Mouse (Mus musculus): Measurements from ENCODE around the gene Bri3bp.
A peak's percentile ranks its signal among the peaks of the same experiment; 100 is the strongest.

The Bri3bp gene

DNA sequence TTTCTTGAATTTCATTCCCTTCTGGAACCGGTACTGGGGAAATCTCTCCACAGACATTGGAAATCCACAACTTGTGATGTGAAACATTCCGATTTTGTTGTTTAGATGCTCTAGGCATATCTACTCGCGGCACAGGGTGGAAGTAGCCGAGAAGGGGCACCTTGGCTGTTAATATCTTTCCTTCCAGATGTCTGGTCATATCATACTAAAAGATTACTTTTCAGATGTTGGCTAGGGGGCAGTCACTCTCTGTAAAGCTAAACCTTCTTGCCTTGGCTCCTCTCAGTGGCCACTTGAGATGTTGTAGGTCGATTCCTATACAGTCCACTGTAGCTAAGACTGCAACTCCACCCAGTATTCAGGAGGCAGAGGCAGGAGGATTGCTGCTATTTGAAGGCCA lies 14.7 kb downstream of the Bri3bp start:
- no peak for DNase-seq (ENCODE audit: low read depth)

DNA sequence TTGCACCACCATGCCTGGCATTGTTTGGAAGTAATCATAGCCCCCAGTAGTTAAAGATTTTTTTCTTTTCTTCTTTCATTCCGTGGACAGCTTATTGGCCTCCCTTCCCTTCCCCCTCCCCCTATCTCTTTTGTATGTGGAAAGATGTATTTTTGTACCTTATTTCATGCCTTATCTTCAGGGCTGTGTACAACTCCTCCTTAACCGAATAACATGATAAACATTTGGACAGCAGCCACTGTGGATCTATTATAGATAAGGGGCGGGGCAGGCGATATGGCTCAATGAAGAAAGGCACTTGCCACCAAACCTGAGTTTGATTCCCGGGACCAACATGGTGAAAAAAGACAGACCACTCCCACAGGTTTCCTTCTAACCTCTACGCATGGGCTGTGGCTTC lies 16.2 kb downstream of the Bri3bp start:
- DNase-seq (ENCODE audit: low read depth) = no peak

DNA sequence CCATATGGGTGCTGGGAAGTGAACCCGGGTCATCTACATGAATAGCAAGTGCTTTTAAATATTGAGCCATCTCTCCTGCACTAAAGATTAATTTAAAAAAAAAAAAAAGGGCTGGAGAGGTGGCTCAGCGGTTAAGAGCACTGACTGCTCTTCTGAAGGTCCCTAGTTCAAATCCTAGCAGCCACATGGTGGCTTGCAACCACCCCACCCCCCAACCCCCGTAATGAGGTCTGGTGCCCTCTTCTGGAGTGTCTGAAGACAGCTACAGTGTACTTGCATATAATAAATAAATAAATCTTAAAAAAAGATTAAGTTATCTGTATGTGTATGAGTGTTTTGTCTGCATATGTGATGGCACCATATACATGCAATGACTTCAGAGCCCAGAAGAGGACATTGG lies 19.2 kb downstream of the Bri3bp start:
- peak; percentile 31 for DNase-seq (ENCODE audit: low read depth)

GRCm38 (mm10) chr5:125461868-125462445 lies 20.6 kb downstream of the Bri3bp start:
- peak; percentile 68 for DNase-seq (ENCODE audit: low read depth)

DNA sequence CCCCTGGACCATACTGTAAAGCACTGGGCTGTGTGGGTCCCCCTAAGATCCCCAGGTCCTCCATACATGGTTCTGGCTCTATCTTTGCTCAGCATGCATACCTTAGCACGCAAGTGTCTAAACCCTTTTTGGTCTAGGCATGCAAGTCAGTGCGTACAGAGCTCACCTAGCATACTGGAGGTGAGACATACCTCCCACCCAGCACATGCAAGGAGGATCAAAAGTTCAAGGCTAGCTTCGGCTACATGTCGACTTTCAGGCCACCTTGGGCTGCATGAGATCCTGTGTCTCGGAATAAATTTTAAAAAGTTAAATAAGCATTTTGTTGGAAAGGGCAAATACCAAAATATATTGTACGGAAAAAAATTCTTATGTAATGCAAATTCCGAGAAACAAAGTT lies 23.8 kb downstream of the Bri3bp start:
- DNase-seq (ENCODE audit: low read depth) = no peak

DNA sequence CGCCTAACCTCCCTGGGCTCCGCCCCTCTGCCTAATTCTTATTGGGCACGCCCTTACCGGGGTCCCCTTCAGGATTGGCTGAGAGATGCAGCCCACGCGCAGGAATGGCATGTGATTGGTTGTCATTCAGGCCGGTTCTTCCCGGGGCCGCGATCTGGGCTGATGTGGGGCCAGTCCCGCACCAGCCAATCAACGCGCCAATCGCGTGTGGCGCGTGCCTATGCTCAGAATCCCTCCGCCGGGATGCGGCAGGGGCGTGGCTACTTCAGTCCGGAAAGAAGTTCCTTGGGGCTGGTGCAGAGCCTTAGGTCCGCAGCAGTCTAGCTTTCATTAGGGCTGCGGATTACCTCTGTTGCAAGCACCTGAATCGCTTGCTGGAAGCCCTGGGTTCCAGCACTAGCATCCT lies 24.3 kb downstream of the Bri3bp start:
- DNase-seq (ENCODE audit: low read depth) = peak; percentile 98

DNA sequence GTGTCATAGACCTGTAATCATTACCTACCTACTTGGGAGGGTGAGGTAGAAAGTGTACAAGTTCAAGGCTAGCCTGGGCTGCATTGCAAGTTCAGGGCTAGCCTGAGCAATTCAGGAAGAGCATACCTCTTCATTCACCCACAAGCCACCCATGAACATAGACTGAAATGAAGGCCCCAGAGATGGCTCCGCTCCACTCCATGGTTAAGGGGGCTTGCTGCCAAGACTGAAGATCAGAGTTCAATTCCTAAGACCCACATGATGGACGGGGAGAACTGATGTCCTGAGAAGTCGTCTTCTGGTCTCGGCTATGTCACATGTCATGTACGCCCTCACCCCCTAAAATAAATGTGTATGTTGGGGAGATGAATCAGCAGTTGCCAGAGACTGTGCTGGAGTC lies 25.1 kb downstream of the Bri3bp start:
- DNase-seq (ENCODE audit: low read depth) = no peak

GRCm38 (mm10) chr5:125467261-125467660 lies 25.9 kb downstream of the Bri3bp start:
- no peak for DNase-seq (ENCODE audit: low read depth)

- no peak for DNase-seq (ENCODE audit: low read depth)
Measured at GRCm38 (mm10) chr5:125470713-125471112, 29.3 kb downstream of the Bri3bp start.

DNA sequence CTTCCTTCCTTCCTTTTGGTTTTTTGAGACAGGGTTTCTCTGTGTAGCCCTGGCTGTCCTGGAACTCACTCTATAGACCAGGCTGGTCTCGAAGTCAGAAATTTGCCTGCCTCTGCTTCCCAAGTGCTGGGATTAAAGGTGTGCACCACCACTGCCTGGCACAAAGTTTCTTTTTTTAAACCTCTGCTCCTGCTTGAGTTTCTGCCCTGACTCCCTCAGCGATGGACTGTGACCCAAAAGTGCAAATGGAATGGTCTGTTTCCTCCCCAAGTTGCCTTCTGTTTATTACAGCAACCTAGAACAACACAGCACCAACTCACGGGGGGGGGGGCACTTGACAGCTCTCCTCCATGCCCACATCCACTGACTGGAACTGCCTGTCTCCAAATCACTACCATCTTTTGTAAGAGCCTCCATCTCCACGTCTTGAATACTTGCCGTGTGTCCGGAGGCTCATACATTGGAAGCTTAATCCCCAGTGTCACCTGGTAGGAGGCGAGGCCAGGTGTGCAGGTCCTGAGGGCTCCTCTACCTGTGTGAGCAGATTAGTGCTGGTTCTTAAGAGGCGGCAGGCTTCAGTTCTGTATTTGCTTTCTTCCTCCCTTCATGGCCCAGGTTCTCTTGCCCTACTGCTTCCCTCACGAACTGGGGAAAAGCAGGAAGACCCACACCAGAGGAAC lies 31.6 kb downstream of the Bri3bp start:
- DNase-seq (ENCODE audit: low read depth) = no peak

GRCm38 (mm10) chr5:125475030-125475429 lies 33.7 kb downstream of the Bri3bp start:
- DNase-seq (ENCODE audit: low read depth) = no peak

DNA sequence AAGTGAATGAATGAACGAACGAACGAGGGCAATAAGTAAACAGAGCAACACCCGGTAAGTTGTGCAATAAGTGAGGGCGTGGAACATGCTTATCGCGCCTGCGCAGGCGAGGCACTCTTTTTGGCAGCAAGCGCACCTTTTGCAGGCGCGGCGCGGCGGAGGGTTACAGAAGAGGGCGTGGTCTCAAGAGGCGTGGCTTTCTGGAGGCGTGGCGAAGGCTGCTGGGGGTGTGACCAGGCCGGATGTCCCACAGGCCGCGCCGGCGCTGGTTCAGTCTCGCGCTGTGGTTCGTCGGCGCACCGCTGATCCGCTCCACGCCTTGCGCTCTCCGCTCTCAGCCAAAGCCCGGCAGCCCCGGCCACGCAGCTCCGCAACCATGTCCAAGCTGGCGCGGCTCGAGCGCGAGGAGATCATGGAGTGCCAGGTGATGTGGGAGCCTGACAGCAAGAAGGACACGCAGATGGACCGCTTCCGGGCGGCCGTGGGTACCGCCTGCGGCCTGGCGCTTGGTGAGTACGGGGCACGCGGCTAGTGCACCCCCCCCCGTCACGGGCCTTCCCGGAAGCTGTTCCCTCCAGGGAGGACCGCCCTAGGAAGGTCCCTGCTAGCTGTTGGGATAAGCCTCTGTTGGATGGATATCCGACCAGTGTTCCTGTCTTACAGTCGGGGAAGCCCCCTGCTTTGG lies 34.4 kb downstream of the Bri3bp start, which contains the start of gene Aacs:
Gene Aacs, plus strand, starts transcription at position 214 of the 685 bp plus-strand sequence.
- DNase-seq (ENCODE audit: low read depth) = peak; percentile 98

DNA sequence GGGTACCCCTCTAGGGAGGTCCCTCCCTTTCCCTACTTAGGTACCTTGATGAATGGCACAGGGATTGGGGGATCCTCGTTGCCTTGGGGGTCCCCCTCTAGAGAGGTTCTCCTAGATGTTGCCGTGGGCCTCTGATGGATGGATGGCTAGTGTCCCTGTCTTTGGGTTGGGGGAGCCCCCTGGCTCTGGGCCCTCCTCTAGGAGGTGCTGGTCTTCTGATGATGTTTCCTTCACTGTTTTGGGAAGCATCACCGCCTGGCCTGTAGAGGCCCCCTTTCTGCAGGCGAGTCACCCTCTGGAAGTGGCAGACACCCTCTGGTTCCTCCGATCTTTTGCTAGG lies 34.9 kb downstream of the Bri3bp start:
- DNase-seq (ENCODE audit: low read depth) = no peak

DNA sequence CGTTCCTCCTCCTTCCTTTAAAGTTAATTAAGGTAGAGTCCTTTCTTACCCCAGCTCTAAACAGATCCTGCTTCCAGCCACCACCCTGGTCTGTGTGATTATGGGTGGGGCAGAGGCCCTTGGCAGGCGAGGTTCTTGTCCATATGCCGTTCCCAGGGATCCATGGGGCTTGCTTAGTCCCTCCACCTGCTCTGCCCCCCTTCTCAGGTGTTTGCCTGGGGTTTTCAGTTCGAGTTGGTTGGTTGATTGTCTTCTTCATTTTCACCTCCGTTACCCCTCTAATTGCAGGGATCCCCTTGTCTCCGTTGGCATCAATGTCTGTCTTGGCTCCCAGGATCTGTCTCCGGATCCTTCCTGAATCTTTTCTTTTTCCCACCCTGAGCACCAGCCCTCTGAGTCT lies 35.4 kb downstream of the Bri3bp start:
- no peak for DNase-seq (ENCODE audit: low read depth)

DNA sequence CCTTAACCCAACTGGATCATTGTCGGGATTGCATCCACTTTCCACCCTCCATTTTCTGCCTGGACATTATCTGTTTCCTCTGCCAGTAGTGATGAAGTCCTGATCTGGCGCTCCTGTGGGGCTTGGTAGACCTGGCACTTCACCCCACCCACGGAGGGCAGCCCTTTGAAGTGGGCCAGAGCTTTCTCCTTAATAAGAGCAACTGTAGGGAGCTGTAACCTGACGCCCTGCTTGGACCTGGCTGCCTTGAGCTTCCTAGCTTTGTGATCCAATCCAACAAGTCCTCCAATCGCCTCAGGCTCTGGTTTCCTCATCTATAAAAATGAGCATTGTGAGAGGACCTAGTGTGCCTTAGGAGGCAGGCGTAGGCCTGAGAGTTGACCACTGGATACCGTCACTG lies 36.2 kb downstream of the Bri3bp start:
- no peak for DNase-seq (ENCODE audit: low read depth)

DNA sequence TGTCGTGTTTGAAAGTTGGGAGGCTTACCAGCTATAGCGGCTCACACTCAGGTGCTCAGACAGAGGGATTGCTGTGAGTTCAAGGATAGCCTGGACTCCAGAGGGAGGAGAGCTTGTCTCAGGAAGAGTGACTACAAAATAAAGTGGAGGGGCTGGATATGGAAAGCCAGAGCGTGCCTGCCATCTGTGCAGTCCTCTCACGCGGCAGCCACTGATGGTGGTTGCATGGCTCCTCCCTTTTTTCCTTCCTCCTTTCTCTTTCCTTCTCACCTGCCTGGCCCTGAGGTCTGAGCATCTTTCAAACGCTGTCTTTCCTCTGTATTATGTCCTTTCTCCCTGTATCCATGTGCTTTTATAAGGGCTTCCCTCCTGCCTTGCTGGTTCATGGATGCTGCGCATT lies 36.7 kb downstream of the Bri3bp start:
- no peak for DNase-seq (ENCODE audit: low read depth)

- no peak for DNase-seq (ENCODE audit: low read depth)
Measured at GRCm38 (mm10) chr5:125479376-125479775, 38.0 kb downstream of the Bri3bp start.

DNA sequence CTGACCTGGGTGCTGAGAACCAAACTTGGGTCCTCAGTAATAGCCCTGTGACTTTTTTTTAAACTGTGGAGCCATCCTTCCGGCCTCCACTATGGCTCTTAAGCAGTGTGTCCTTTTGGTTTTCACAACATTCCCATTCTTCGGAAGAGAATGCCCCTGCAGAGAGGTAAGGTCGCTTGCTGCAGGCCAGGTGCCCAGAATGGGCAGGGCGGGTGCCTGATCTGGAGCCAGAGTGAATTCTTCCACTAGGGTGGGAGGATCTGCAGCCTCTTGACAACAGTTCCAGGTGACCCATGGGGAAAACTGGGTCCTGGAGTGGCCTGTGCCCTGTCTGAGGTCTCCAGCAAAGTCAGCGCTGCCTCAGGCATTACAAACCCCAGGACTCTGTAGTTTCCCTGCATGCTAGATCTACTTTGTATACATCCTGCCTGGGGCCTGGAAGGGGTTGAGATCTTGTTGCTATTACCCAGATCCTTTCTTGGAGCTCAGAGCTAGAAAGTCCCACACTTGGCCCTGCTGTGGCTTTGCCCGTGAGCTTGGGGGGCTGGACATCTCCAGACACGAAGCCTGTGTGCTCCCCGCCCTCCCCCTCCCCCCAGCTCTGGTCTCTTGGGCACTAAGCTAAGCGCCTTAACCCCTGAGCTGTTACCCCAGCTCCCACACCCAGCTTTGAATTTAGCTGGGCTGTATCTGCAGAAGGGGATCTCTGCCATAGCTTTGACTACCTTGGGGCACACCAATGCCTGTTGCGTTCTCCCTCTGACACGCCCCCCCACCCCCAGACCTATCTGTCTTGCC lies 39.3 kb downstream of the Bri3bp start:
- no peak for DNase-seq (ENCODE audit: low read depth)

- no peak for DNase-seq (ENCODE audit: low read depth)
Measured at GRCm38 (mm10) chr5:125482474-125482873, 41.1 kb downstream of the Bri3bp start.

DNA sequence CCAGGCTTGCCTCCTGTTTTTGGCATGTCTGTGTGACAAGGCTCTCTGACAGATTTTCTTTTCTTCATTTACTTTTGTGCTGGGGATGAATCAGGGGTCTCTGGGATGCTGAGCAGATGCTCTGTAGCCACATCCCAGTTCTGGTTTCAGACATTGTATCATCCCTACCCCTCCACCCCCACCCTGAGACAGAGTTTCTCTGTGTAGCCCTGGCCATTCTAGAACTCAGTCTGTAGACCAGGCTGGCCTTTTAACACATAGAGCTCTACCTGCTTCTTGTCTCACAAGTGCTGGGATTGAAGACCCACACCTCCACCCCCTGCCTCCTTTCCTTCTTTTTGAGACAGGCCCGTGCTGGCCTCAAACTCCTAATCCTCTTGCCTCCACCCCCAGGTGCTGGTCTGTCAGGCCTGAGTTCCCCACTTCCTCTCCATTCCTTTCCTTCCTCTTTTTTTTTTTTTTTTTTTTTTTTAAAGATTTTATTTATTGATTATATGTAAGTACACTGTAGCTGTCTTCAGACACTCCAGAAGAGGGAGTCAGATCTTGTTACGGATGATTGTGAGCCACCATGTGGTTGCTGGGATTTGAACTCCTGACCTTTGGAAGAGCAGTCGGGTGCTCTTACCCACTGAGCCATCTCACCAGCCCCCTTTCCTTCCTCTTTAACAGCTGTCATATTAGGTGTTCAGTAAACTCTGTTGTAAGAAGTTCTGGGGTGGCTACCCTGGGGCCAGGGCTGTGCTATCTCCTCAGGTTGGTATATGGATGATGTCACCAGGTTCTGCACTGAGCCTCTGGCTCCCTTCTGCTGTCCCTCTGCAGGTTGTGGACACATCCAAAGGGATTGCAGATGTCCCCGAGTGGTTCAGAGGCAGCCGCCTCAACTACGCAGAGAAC lies 42.6 kb downstream of the Bri3bp start:
- DNase-seq (ENCODE audit: low read depth) = no peak

- DNase-seq (ENCODE audit: low read depth) = no peak
Measured at GRCm38 (mm10) chr5:125485031-125485778, 43.8 kb downstream of the Bri3bp start.

Measured in induced T-regulatory cell, adult 2 months (primary cell).